Mouse (Mus musculus) duodenum, adult 2 months (tissue): ENCODE data around the gene Ubac2. TPM values are rescaled to one million over a fixed set of nuclear protein-coding genes. Genes with fewer than 3 reads are reported as not detected.

Source experiments
- polyA plus RNA-seq: library from polyadenylated mRNA; depleted of rRNA; stranded (reverse); fragments of >200 nt; gene quantifications from 2 replicates; pipeline ENCODE4 v1.2.3, GENCODE M21; 2012; ENCODE audit warnings: low replicate concordance; rRNA removed

Ubac2 gene
- 59.3 and 69.0 TPM in 2 replicates for polyA plus RNA-seq

GRCm38 (mm10) chr14:121878176-121878858 is at the start of gene Ubac2:
Gene Ubac2, plus strand, starts transcription at chr14:121878620.

GRCm38 (mm10) chr14:121915621-121916020 is 37.2 kb downstream of the Ubac2 start, which contains the start of gene Gpr18:
Gene Gpr18, minus strand, starts transcription at chr14:121915781.

DNA sequence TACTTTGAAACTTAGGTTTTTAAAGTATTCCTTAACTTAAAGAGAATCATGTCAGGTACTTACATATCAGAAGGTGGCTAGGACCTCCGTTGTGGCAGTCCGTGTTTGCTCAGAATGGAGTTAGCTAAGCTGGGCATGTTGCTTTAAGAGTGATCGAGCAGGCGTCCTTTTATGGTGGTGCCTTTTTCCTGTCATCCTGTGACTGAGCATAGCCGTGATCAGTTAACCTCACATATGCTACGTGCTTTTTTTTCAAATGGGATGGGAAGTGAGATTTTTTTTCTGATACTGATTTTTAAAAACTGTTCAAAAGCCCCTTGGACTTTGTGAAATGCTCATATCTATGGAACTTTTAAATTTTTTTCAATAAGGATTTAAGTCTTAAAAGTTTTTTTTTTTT is 86.6 kb downstream of the Ubac2 start, which contains the start of gene Gpr183:
Gpr183 (minus strand) TSS at position 206 of the 400 bp plus-strand sequence.

DNA sequence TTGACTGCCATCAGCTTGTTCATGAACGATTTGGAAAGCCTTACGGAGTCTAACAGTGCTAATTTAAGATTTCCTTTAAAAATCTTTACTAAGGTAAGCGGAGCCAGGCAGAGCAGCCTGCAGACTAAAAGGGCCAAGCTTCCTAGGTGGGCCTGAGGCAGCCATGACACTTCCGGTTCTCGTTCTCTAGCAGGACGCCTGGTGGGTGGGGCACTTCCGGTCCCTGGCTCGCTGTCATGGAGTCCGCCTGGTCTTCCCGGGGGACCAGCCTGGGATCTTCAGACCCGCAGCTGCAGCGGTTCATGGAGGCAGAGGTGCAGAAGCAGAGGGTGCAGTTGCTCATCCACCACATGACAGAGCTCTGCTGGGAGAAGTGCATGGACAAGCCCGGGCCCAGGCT is 156.0 kb downstream of the Ubac2 start, which contains the start of gene Timm8a2:
Timm8a2 (plus strand) TSS at position 224 of the 400 bp plus-strand sequence.

Other genes starting within 250 kb of the Ubac2 start
- gene Dock9, start 80.8 kb upstream of the Ubac2 start, polyA plus RNA-seq: 2.1 and 6.9 TPM in 2 replicates
- gene Gpr18, start 37.2 kb downstream of the Ubac2 start, polyA plus RNA-seq: 2.4 and 6.6 TPM in 2 replicates
- 0.23 and 0.63 TPM in 2 replicates for gene Gpr183, start 86.6 kb downstream of the Ubac2 start, polyA plus RNA-seq
- gene Timm8a2, start 156.1 kb downstream of the Ubac2 start, polyA plus RNA-seq: 0.32 TPM in 1 of 2 replicates, not detected in the other
- gene Tm9sf2, start 228.4 kb downstream of the Ubac2 start, polyA plus RNA-seq: 386 and 1,295 TPM in 2 replicates